Mouse (Mus musculus): Measurements from ENCODE around the gene Hsbp1.
A peak's percentile ranks its signal among the peaks of the same experiment; 100 is the strongest.

Hsbp1 gene

DNA sequence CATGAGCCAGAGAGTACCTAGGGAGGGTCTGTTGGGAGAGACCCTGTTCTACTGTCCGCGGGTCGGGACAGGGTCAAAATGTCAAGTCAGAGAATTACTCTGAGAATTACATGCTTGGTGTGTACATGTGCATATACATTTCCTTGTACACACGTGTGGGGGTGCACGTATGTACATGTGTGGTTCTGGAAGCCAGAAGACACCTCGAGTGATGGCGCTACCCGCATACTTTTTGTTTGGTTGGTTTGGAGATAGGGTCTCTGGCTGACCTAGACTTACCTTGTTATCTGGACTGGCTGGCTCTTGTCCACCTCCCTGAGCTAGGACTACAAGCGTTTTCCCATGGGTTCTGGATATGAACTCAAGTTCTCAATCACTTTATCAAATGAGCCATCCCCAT lies 49.8 kb downstream of the Hsbp1 start:
- peak; percentile 57 for DNase-seq

DNA sequence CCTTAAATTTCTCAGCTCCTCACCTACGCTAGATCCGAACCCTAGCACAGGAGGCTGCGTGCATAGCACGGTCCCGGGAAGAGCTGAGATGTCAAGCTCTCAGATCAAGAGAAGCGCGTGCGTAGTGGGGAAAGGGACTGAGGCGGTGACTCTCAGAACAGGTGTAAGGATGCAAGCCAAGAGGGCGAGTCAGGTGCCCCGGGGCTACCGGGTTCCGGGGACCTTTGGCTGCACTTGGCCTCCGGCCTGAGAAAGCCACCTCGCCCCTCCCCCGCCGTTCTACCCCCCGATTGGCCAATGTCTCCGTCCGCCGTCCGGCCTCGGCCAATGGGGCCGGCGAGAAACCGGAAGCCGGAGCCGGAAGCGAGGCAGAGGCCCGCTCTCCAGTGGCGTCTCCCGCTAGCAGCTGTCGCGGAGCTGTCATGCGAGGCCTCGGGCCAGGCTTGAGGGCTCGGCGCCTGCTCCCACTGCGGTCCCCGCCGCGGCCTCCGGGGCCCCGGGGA lies 50.3 kb downstream of the Hsbp1 start, which contains the start of gene Mlycd:
TSS of gene Mlycd (plus strand) at position 355 of the 503 bp plus-strand sequence.
- peak; percentile 91 for DNase-seq

DNA sequence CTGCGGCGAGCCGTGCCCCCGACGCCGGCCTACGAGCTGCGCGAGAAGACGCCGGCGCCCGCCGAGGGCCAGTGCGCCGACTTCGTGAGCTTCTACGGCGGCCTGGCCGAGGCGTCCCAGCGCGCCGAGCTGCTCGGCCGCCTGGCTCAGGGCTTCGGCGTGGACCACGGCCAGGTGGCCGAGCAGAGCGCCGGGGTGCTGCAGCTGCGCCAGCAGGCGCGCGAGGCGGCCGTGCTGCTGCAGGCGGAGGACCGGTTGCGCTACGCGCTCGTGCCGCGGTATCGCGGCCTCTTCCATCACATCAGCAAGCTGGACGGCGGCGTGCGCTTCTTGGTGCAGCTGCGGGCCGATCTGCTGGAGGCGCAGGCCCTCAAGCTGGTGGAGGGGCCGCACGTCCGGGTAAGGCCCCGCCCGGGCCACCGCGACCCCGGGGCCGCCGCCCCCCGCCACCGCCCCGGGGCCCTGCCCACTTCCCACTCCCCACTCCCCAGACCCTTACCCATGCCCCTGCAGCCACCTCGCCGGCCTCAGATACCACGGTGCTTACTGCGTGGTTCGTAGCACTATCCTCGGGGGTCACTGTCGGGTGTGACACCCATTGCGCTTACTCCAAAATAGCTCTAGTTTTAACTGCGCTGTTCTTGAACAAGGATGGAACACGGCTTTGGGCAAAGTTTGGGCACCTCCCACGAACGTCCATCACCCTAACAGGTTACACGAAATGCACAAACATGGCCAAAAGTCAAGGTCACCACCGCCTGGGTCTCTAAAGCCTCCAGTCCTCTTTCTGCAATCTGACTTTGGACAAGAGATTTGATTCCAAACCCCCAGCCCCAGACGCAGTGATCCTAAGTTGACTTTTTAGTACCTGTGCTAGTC lies 51.0 kb downstream of the Hsbp1 start:
- peak; percentile 40 for DNase-seq
